Mouse (Mus musculus): Measurements from ENCODE around the gene Bahd1.
A peak's percentile ranks its signal among the peaks of the same experiment; 100 is the strongest.

Bahd1 gene

GRCm38 (mm10) chr2:118899306-118899705 is 871 bp upstream of the Bahd1 start:
- no peak for DNase-seq

- no peak for DNase-seq
These were observed 606 bp downstream of the Bahd1 start for GRCm38 (mm10) chr2:118900826-118901140.

- peak; percentile 97 for DNase-seq
These were observed 1.2 kb downstream of the Bahd1 start for GRCm38 (mm10) chr2:118901175-118902031.

GRCm38 (mm10) chr2:118902051-118903025 is 2.2 kb downstream of the Bahd1 start:
- DNase-seq, result peak; percentile 74

GRCm38 (mm10) chr2:118903333-118903741 is 3.2 kb downstream of the Bahd1 start:
- peak; percentile 24 for DNase-seq

GRCm38 (mm10) chr2:118905433-118906117 is 5.4 kb downstream of the Bahd1 start:
- DNase-seq, result no peak

GRCm38 (mm10) chr2:118906118-118906492 is 5.9 kb downstream of the Bahd1 start:
- no peak for DNase-seq

GRCm38 (mm10) chr2:118907781-118908180 is 7.6 kb downstream of the Bahd1 start:
- no peak for DNase-seq

GRCm38 (mm10) chr2:118909151-118909550 is 9.0 kb downstream of the Bahd1 start:
- no peak for DNase-seq

- DNase-seq, result no peak
These were observed 10.6 kb downstream of the Bahd1 start for GRCm38 (mm10) chr2:118910605-118911278.

GRCm38 (mm10) chr2:118912706-118913105 is 12.5 kb downstream of the Bahd1 start:
- no peak for DNase-seq

- peak; percentile 53 for DNase-seq
These were observed 13.5 kb downstream of the Bahd1 start for GRCm38 (mm10) chr2:118913551-118914276.

GRCm38 (mm10) chr2:118914685-118915084 is 14.5 kb downstream of the Bahd1 start:
- no peak for DNase-seq

- DNase-seq, result no peak
These were observed 16.3 kb downstream of the Bahd1 start for GRCm38 (mm10) chr2:118916436-118916835.

- DNase-seq, result no peak
These were observed 18.4 kb downstream of the Bahd1 start for GRCm38 (mm10) chr2:118918543-118918942.

GRCm38 (mm10) chr2:118920428-118920827 is 20.3 kb downstream of the Bahd1 start:
- DNase-seq, result no peak

GRCm38 (mm10) chr2:118925952-118926351 is 25.8 kb downstream of the Bahd1 start:
- no peak for DNase-seq

- peak; percentile 80 for DNase-seq
These were observed 26.3 kb downstream of the Bahd1 start, which contains the start of gene Chst14 for GRCm38 (mm10) chr2:118926361-118926997. Gene Chst14, plus strand, starts transcription at chr2:118926496.

- no peak for DNase-seq
These were observed 27.0 kb downstream of the Bahd1 start for GRCm38 (mm10) chr2:118926998-118927739.

GRCm38 (mm10) chr2:118941341-118941740 is 41.2 kb downstream of the Bahd1 start:
- no peak for DNase-seq

All from retina, postnatal 1 day (tissue).